ENCODE assay signal across 10 mouse cellular contexts in genomic region chr5:128976266-128976665, GRCm38 (mm10). TPM values are rescaled to one million over a fixed set of nuclear protein-coding genes. Genes with fewer than 3 reads are reported as not detected.
A peak's percentile ranks its signal among the peaks of the same experiment; 100 is the strongest.
DNase-seq lines count a peak whose midpoint lies in the region; ATAC-seq and TF ChIP-seq lines count a peak whose summit lies in the region.
"Had no signal": no experiment of that assay in that cellular context is flagged by ENCODE, and none has a peak within 500 bp of the region (broad histone marks: within the 10 kb centered on the region; RNA-seq: fewer than 3 reads in every experiment).

No protein-coding gene starts in this region.

- no peaks in the 10 kb centered on the region for H3K9me3 ChIP-seq in midbrain, embryonic 14.5 days (ENCODE audit: control insufficient read depth, low read length)
- no peaks in the 10 kb centered on the region for H3K9me3 ChIP-seq in midbrain, embryonic 15.5 days
- H3K9me3 ChIP-seq in embryonic facial prominence, embryonic 11.5 days (replicated peaks; ENCODE audit: control insufficient read depth, low read length): no peaks in the 10 kb centered on the region

- TF ChIP-seq CTCF in cerebellum, adult 2 months (IDR thresholded peaks at IDR 0.05; ENCODE audit: borderline replicate concordance, insufficient read depth, low read depth, low read length): 0 out of 2 replicates have a peak, but pooled peaks have one; percentile 15

- no peak overlapping the region for H3K4me2 ChIP-seq in midbrain, embryonic 14.5 days (ENCODE audit: low read length)
- no peak overlapping the region for H3K4me2 ChIP-seq in midbrain, embryonic 15.5 days
- no peak overlapping the region for H3K4me2 ChIP-seq in embryonic facial prominence, embryonic 11.5 days (ENCODE audit: low read depth, low read length)
- H3K4me2 ChIP-seq: heart, embryonic 13.5 days had no signal

- peaks cover 1% of the 10 kb centered on the region; the same call in 1 of the 2 replicates for H3K27me3 ChIP-seq in cerebellum, adult 2 months (ENCODE audit: control insufficient read depth, insufficient read depth, low read length)
- H3K27me3 ChIP-seq in midbrain, embryonic 14.5 days (ENCODE audit: control insufficient read depth, insufficient read depth, low read length): no peaks in the 10 kb centered on the region
- H3K27me3 ChIP-seq in midbrain, embryonic 15.5 days (replicated peaks): no peaks in the 10 kb centered on the region
- no peaks in the 10 kb centered on the region for H3K27me3 ChIP-seq in embryonic facial prominence, embryonic 11.5 days (ENCODE audit: control insufficient read depth, insufficient read depth, low read length)
- H3K27me3 ChIP-seq: CH12.LX had no signal

- H3K9ac ChIP-seq in midbrain, embryonic 14.5 days (replicated peaks; ENCODE audit: low read length): no peak overlapping the region
- no peak overlapping the region for H3K9ac ChIP-seq in midbrain, embryonic 15.5 days
- H3K9ac ChIP-seq in embryonic facial prominence, embryonic 11.5 days (replicated peaks; ENCODE audit: low read length): no peak overlapping the region
- H3K9ac ChIP-seq: heart, embryonic 13.5 days had no signal

- no peak for DNase-seq in cerebellum, adult 2 months
- DNase-seq in cerebellum, adult 9-10 months: no peak
- DNase-seq in midbrain, embryonic 14.5 days: peak; percentile 62
- DNase-seq in embryonic facial prominence, embryonic 11.5 days (ENCODE audit: low spot score): peak; percentile 46
- DNase-seq in lung, adult 18-20 months: peak; percentile 28 to 59
- DNase-seq in T-cell, adult 2 months (ENCODE audit: low spot score): no peak
- DNase-seq in cerebellum, adult 11-12 months: no peak

- no peaks in the 10 kb centered on the region; the same call in 1 of the 2 replicates for H3K4me1 ChIP-seq in cerebellum, adult 2 months (ENCODE audit: control insufficient read depth, insufficient read depth, low read length)
- no peaks in the 10 kb centered on the region for H3K4me1 ChIP-seq in midbrain, embryonic 14.5 days (ENCODE audit: control insufficient read depth, insufficient read depth, low read length)
- H3K4me1 ChIP-seq in midbrain, embryonic 15.5 days: no peaks in the 10 kb centered on the region
- no peaks in the 10 kb centered on the region for H3K4me1 ChIP-seq in embryonic facial prominence, embryonic 11.5 days (ENCODE audit: control insufficient read depth, insufficient read depth, low read length)
- H3K4me1 ChIP-seq: heart, embryonic 13.5 days had no signal

- WGBS in cerebellum, adult 2 months: 12% methylated on average over 4 of the region's 4 CpGs
- 11% methylated on average over 4 of the region's 4 CpGs for WGBS in midbrain, embryonic 14.5 days
- WGBS in midbrain, embryonic 15.5 days: 14% methylated on average over 4 of the region's 4 CpGs
- 27% methylated on average over 4 of the region's 4 CpGs for WGBS in embryonic facial prominence, embryonic 11.5 days

- H3K27ac ChIP-seq in cerebellum, adult 2 months (ENCODE audit: insufficient read depth, low read length): no peak overlapping the region
- H3K27ac ChIP-seq in midbrain, embryonic 14.5 days (replicated peaks; ENCODE audit: low read depth, low read length): no peak overlapping the region
- H3K27ac ChIP-seq in midbrain, embryonic 15.5 days: no peak overlapping the region
- no peak overlapping the region for H3K27ac ChIP-seq in embryonic facial prominence, embryonic 11.5 days (replicated peaks; ENCODE audit: low read depth, low read length)
- H3K27ac ChIP-seq: heart, embryonic 13.5 days had no signal

- no peaks in the 10 kb centered on the region for H3K36me3 ChIP-seq in midbrain, embryonic 14.5 days (ENCODE audit: control insufficient read depth, insufficient read depth, low read length)
- no peaks in the 10 kb centered on the region for H3K36me3 ChIP-seq in midbrain, embryonic 15.5 days (replicated peaks)
- no peaks in the 10 kb centered on the region for H3K36me3 ChIP-seq in embryonic facial prominence, embryonic 11.5 days (replicated peaks; ENCODE audit: control insufficient read depth, insufficient read depth, low read depth, low read length)
- H3K36me3 ChIP-seq: heart, embryonic 13.5 days had no signal

- ATAC-seq in midbrain, embryonic 14.5 days (ENCODE audit: low FRiP score, low TSS enrichment): no peak
- no peak for ATAC-seq in midbrain, embryonic 15.5 days (replicated peaks)
- ATAC-seq in embryonic facial prominence, embryonic 11.5 days (replicated peaks; ENCODE audit: insufficient number of reproducible peaks, low FRiP score, low TSS enrichment, low read depth): no peak

- no peak for TF ChIP-seq POLR2A in cerebellum, adult 2 months (IDR thresholded peaks at IDR 0.05; ENCODE audit: borderline replicate concordance, insufficient read depth, low read length)

- H3K4me3 ChIP-seq in cerebellum, adult 2 months (replicated peaks; ENCODE audit: insufficient read depth, low read depth, low read length): no peak overlapping the region
- H3K4me3 ChIP-seq in midbrain, embryonic 14.5 days (replicated peaks; ENCODE audit: low read depth, low read length): no peak overlapping the region
- no peak overlapping the region for H3K4me3 ChIP-seq in midbrain, embryonic 15.5 days
- H3K4me3 ChIP-seq in embryonic facial prominence, embryonic 11.5 days (ENCODE audit: low read depth, low read length): no peak overlapping the region
- H3K4me3 ChIP-seq: heart, embryonic 13.5 days had no signal

RNA-seq across cellular contexts. Expression of gene Rimbp2, which starts 23.0 kb away (rescaled TPM):
- polyA plus RNA-seq in cerebellum, adult 2 months (2012; rRNA removed): 12.5 and 16.1 TPM in 2 replicates
- 5.1 and 5.8 TPM in 2 replicates for polyA plus RNA-seq in midbrain, embryonic 14.5 days (2014; fragmentation: Nextera tagmentation; extraction: Ambion mirVana)
- polyA plus RNA-seq in midbrain, embryonic 15.5 days (2015; fragmentation: Nextera tagmentation; extraction: Ambion mirVana): 6.2 and 6.8 TPM in 2 replicates
- polyA plus RNA-seq in embryonic facial prominence, embryonic 11.5 days (2014; fragmentation: Nextera tagmentation; extraction: Ambion mirVana): 0.69 and 1.4 TPM in 2 replicates

RNA-seq across cellular contexts. Expression of gene Stx2, which starts 32.1 kb away (rescaled TPM):
- 21.4 and 21.8 TPM in 2 replicates for polyA plus RNA-seq in cerebellum, adult 2 months (2012; rRNA removed)
- 10.4 and 15.6 TPM in 2 replicates for polyA plus RNA-seq in midbrain, embryonic 14.5 days (2014; fragmentation: Nextera tagmentation; extraction: Ambion mirVana)
- polyA plus RNA-seq in midbrain, embryonic 15.5 days (2015; fragmentation: Nextera tagmentation; extraction: Ambion mirVana): 15.4 and 15.6 TPM in 2 replicates
- 32.8 and 34.4 TPM in 2 replicates for polyA plus RNA-seq in embryonic facial prominence, embryonic 11.5 days (2014; fragmentation: Nextera tagmentation; extraction: Ambion mirVana)

RNA-seq across cellular contexts. Expression of gene Ran, which starts 43.6 kb away (rescaled TPM):
- polyA plus RNA-seq in cerebellum, adult 2 months (2012; rRNA removed): 152 and 160 TPM in 2 replicates
- polyA plus RNA-seq in midbrain, embryonic 14.5 days (2014; fragmentation: Nextera tagmentation; extraction: Ambion mirVana): 391 and 451 TPM in 2 replicates
- 342 and 346 TPM in 2 replicates for polyA plus RNA-seq in midbrain, embryonic 15.5 days (2015; fragmentation: Nextera tagmentation; extraction: Ambion mirVana)
- 872 and 909 TPM in 2 replicates for polyA plus RNA-seq in embryonic facial prominence, embryonic 11.5 days (2014; fragmentation: Nextera tagmentation; extraction: Ambion mirVana)

Comparison
In these comparisons a context has a peak if more than half of its experiments do, and no peak if none do; other contexts are left out.
1. DNase-seq: peak in midbrain, embryonic 14.5 days (single experiment), embryonic facial prominence, embryonic 11.5 days (single experiment) and lung, adult 18-20 months (2 of 2); none in cerebellum, adult 2 months (0 of 2), cerebellum, adult 9-10 months (single experiment), T-cell, adult 2 months (single experiment) and cerebellum, adult 11-12 months (single experiment).